8 mouse cellular contexts compared by ENCODE assay signal in genomic region chr2:73892464-73893296, GRCm38 (mm10). TPM values are rescaled to one million over a fixed set of nuclear protein-coding genes. Genes with fewer than 3 reads are reported as not detected.
DNase-seq lines count a peak whose midpoint lies in the region; ATAC-seq lines count a peak whose summit lies in the region.

Gene Atf2, minus strand, starts transcription at chr2:73892639.

- peak within 1 kb of the TSS; percentile 71 for H3K4me2 ChIP-seq in forebrain, embryonic 14.5 days (ENCODE audit: low read length)
- H3K4me2 ChIP-seq in neural tube, embryonic 15.5 days = peak within 1 kb of the TSS; percentile 63

- peak within 1 kb of the TSS; percentile 84 for H3K27ac ChIP-seq in forebrain, embryonic 14.5 days (ENCODE audit: low read depth, low read length)
- H3K27ac ChIP-seq in neural tube, embryonic 15.5 days (replicated peaks) = peak within 1 kb of the TSS; percentile 97

- H3K4me1 ChIP-seq in forebrain, embryonic 14.5 days (ENCODE audit: control insufficient read depth, insufficient read depth, low read length) = peaks cover 7% of the 10 kb centered on the region
- H3K4me1 ChIP-seq in neural tube, embryonic 15.5 days = peaks cover 16% of the 10 kb centered on the region

- peak within 1 kb of the TSS; percentile 73 for H3K4me3 ChIP-seq in forebrain, embryonic 14.5 days (ENCODE audit: low read depth, low read length)
- H3K4me3 ChIP-seq in neural tube, embryonic 15.5 days (replicated peaks) = peak within 1 kb of the TSS; percentile 87

- ATAC-seq in forebrain, embryonic 14.5 days = peak; percentile 97
- ATAC-seq in neural tube, embryonic 15.5 days (ENCODE audit: low FRiP score) = peak; percentile 96

- H3K9ac ChIP-seq in forebrain, embryonic 14.5 days (ENCODE audit: low read length) = peak within 1 kb of the TSS; percentile 96
- peak within 1 kb of the TSS; percentile 92 for H3K9ac ChIP-seq in neural tube, embryonic 15.5 days (replicated peaks)

- peak; percentile 99 for DNase-seq in ES-CJ7 (ENCODE audit: low read depth, low spot score)
- peak; percentile 99 for DNase-seq in cerebellum, adult 11 months
- peak; percentile 100 for DNase-seq in forebrain, embryonic 14.5 days (ENCODE audit: low spot score)
- peak; percentile 97 to 98 for DNase-seq in heart, postnatal 14 days
- peak; percentile 99 for DNase-seq in layer of hippocampus, adult 11-12 months (ENCODE audit: low spot score)
- DNase-seq in lung, adult 18-20 months = peak; percentile 99 to 100
- peak; percentile 100 for DNase-seq in testis, postnatal 14 days (ENCODE audit: low spot score)

- H3K27me3 ChIP-seq in forebrain, embryonic 14.5 days (replicated peaks; ENCODE audit: control insufficient read depth, insufficient read depth, low read length) = no peaks in the 10 kb centered on the region
- no peaks in the 10 kb centered on the region for H3K27me3 ChIP-seq in neural tube, embryonic 15.5 days (replicated peaks)

- H3K36me3 ChIP-seq in forebrain, embryonic 14.5 days (ENCODE audit: control insufficient read depth, insufficient read depth, low read length) = no peaks in the 10 kb centered on the region
- no peaks in the 10 kb centered on the region for H3K36me3 ChIP-seq in neural tube, embryonic 15.5 days

- intact Hi-C loops in heart, postnatal 14 days (cut with DNase I) = loop anchor here (2.0 kb wide), 1 partner anchor 14 kb away; no protein-coding TSS in a partner anchor

- H3K9me3 ChIP-seq in forebrain, embryonic 14.5 days (replicated peaks; ENCODE audit: control insufficient read depth, low read length) = no peaks in the 10 kb centered on the region
- H3K9me3 ChIP-seq in neural tube, embryonic 15.5 days (replicated peaks) = no peaks in the 10 kb centered on the region

- under 1% methylated on average over 63 of the region's 63 CpGs for WGBS in forebrain, embryonic 14.5 days
- WGBS in neural tube, embryonic 15.5 days = under 1% methylated on average over 63 of the region's 63 CpGs

RNA-seq across cellular contexts. Expression of gene Atf2, which starts in this region (rescaled TPM):
- 56.7 and 93.7 TPM in 2 replicates for polyA plus RNA-seq in forebrain, embryonic 14.5 days (2014; fragmentation: Nextera tagmentation; extraction: Ambion mirVana)
- total RNA-seq in heart, postnatal 14 days (2021) = 10 to 100 TPM; 35.3 to 39.6 TPM
- polyA plus RNA-seq in neural tube, embryonic 15.5 days (2015; fragmentation: Nextera tagmentation; extraction: Ambion mirVana) = 86.6 and 99.8 TPM in 2 replicates

Comparison
In these comparisons a context has a peak if more than half of its experiments do, and no peak if none do; other contexts are left out.
1. Peak in every context shown above with its lines: DNase-seq, ATAC-seq, H3K4me3 ChIP-seq and H3K27ac ChIP-seq.